Mouse (Mus musculus): ENCODE results near the gene Veph1. TPM values are rescaled to one million over a fixed set of nuclear protein-coding genes. Genes with fewer than 3 reads are reported as not detected.
A peak's percentile ranks its signal among the peaks of the same experiment; 100 is the strongest.
"Not testable (repeated sequence)": the region's sequence is repeated elsewhere in the genome, so short reads cannot be mapped to it uniquely, and the experiment has no call there.

Gene Veph1
- polyA plus RNA-seq, 1 experiment: 7.7 TPM

DNA sequence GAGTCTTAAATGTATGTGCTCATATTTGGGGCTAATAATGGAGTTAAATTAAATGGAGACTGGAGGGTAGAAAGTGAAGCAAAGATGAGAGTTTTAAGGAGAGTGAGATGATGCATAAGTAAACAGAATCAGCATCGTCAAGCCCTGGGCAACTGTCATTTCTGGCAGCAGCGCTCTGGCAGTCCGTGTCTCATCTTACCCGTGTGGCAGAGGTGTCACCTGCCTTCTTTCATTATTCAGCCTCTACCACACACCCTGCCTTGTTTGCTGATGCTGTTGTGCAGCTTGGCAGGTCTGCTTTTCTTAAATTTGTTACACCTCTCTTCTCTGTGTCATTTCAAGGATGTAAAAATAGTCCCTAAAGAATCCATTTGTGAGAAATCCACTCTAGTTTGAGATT, 33.4 kb downstream of the Veph1 start:
- no peaks in the 10 kb centered on the region for H3K4me1 ChIP-seq (ENCODE audit: control insufficient read depth, insufficient read depth, low read length)
- DNase-seq: no peak
- no peak for TF ChIP-seq POLR2A (IDR thresholded peaks at IDR 0.05; ENCODE audit: low read depth, low read length)
- TF ChIP-seq CTCF (conservative IDR thresholded peaks at IDR 0.05; ENCODE audit: insufficient read depth, insufficient read length, low read depth, low read length): no peak
- H3K4me3 ChIP-seq (ENCODE audit: insufficient read depth, low read depth, low read length): no peak overlapping the region
- no peaks in the 10 kb centered on the region for H3K27me3 ChIP-seq (replicated peaks; ENCODE audit: control insufficient read depth, insufficient read depth, low read length)
- 83% methylated on average over 4 of the region's 4 CpGs for WGBS
- no peaks in the 10 kb centered on the region for H3K36me3 ChIP-seq (ENCODE audit: control insufficient read depth, insufficient read depth, low read length)
- no peak overlapping the region for H3K27ac ChIP-seq (ENCODE audit: insufficient read depth, low read depth, low read length)

DNA sequence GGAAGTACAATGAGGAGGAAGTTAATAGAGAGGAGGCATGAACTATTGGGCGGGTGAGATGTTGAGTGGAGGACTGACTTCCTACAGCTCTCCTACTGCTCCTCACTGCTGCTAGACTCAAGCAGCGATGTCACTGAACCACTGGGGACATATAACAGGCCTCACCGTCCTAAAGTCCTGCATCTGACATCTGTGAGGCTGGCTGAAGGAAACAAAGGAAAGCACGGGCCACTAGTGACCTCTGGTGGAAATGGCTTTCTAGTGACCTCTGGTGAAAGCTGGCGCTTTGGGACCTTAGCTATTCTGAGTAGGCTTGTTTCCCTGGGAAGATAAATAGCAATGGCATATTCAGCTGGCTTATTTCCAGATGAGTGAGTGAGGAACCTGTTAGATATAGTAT, 34.3 kb downstream of the Veph1 start:
- Histone ChIP-seq H3K4me3 (ENCODE audit: insufficient read depth, low read depth, low read length) (no peak overlapping the region), H3K27ac (ENCODE audit: insufficient read depth, low read depth, low read length) (no peak overlapping the region), H3K36me3 (ENCODE audit: control insufficient read depth, insufficient read depth, low read length) (no peaks in the 10 kb centered on the region), H3K27me3 (replicated peaks; ENCODE audit: control insufficient read depth, insufficient read depth, low read length) (no peaks in the 10 kb centered on the region), H3K4me1 (ENCODE audit: control insufficient read depth, insufficient read depth, low read length) (no peaks in the 10 kb centered on the region)
- DNase-seq: peak; percentile 23
- WGBS: 45% methylated on average over 5 of the region's 5 CpGs
- TF ChIP-seq POLR2A (IDR thresholded peaks at IDR 0.05; ENCODE audit: low read depth, low read length) (no peak), CTCF (conservative IDR thresholded peaks at IDR 0.05; ENCODE audit: insufficient read depth, insufficient read length, low read depth, low read length) (peak; percentile 45)

DNA sequence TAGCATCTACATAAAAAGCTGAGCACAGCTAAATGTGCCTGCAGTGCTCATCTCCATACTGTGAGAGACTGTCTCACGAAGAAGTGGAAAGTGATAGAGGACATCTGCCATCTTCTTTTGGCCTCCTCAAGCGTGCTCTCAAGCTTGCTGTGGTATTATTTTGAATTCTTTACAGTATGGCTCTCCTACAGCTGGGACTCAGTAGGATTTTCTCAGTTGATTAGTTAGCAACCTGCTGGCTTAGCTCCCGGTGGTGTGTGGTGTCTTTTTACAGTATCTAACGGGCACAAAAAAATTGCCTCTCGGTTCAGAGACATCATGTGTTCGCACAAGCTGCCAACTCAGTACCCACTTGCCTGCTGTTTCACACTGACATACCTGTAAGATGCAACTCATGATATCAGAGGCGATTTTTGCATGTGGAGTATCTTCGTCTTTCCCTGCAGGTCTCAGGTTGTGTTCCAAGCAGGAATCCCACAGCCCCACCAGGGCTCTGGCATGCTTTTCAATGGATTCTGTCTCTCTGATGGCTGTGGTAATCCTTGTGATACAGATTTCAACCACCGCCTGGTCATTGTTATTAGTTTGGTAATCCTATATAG, 42.0 kb downstream of the Veph1 start:
- WGBS: 77% methylated on average over 9 of the region's 9 CpGs
- Histone ChIP-seq H3K36me3 (ENCODE audit: control insufficient read depth, insufficient read depth, low read length) (no peaks in the 10 kb centered on the region), H3K27me3 (replicated peaks; ENCODE audit: control insufficient read depth, insufficient read depth, low read length) (no peaks in the 10 kb centered on the region), H3K27ac (ENCODE audit: insufficient read depth, low read depth, low read length) (no peak overlapping the region), H3K4me3 (ENCODE audit: insufficient read depth, low read depth, low read length) (no peak overlapping the region), H3K4me1 (ENCODE audit: control insufficient read depth, insufficient read depth, low read length) (no peaks in the 10 kb centered on the region)
- no peak for TF ChIP-seq CTCF (conservative IDR thresholded peaks at IDR 0.05; ENCODE audit: insufficient read depth, insufficient read length, low read depth, low read length)
- no peak for DNase-seq

DNA sequence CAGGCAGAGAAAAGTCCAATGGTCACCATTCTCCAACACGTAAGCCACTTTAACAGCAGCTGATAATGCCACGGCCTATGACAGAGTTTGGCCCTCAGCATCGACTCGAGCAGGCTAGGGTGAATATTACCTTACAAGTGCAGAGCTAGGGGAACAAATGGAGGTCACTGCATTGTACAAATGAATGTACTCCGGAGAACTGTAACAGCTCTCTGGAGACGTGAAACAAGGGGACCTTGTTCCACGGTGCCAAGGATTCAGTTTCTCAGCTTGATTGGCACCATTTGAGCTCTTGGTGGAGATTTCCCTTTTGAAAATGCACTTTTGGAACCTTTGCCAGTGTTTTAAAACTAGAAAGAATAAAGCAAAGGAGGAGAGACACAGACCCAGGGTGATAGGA, 44.8 kb downstream of the Veph1 start:
- no peaks in the 10 kb centered on the region for H3K36me3 ChIP-seq (ENCODE audit: control insufficient read depth, insufficient read depth, low read length)
- no peaks in the 10 kb centered on the region for H3K4me1 ChIP-seq (ENCODE audit: control insufficient read depth, insufficient read depth, low read length)
- WGBS: 71% methylated on average over 7 of the region's 7 CpGs
- DNase-seq: no peak
- no peak overlapping the region for H3K27ac ChIP-seq (ENCODE audit: insufficient read depth, low read depth, low read length)
- H3K4me3 ChIP-seq (ENCODE audit: insufficient read depth, low read depth, low read length): no peak overlapping the region
- no peak for TF ChIP-seq CTCF (conservative IDR thresholded peaks at IDR 0.05; ENCODE audit: insufficient read depth, insufficient read length, low read depth, low read length)
- TF ChIP-seq POLR2A (IDR thresholded peaks at IDR 0.05; ENCODE audit: low read depth, low read length): no peak
- no peaks in the 10 kb centered on the region for H3K27me3 ChIP-seq (replicated peaks; ENCODE audit: control insufficient read depth, insufficient read depth, low read length)

GRCm38 (mm10) chr3:66240476-66240875, 56.2 kb downstream of the Veph1 start:
- no peaks in the 10 kb centered on the region for H3K4me1 ChIP-seq (ENCODE audit: control insufficient read depth, insufficient read depth, low read length)
- no peak overlapping the region for H3K27ac ChIP-seq (ENCODE audit: insufficient read depth, low read depth, low read length)
- TF ChIP-seq CTCF (conservative IDR thresholded peaks at IDR 0.05; ENCODE audit: insufficient read depth, insufficient read length, low read depth, low read length): no peak
- TF ChIP-seq POLR2A (IDR thresholded peaks at IDR 0.05; ENCODE audit: low read depth, low read length): no peak
- H3K27me3 ChIP-seq (replicated peaks; ENCODE audit: control insufficient read depth, insufficient read depth, low read length): no peaks in the 10 kb centered on the region
- H3K4me3 ChIP-seq (ENCODE audit: insufficient read depth, low read depth, low read length): no peak overlapping the region
- no peaks in the 10 kb centered on the region for H3K36me3 ChIP-seq (ENCODE audit: control insufficient read depth, insufficient read depth, low read length)
- no peak for DNase-seq

DNA sequence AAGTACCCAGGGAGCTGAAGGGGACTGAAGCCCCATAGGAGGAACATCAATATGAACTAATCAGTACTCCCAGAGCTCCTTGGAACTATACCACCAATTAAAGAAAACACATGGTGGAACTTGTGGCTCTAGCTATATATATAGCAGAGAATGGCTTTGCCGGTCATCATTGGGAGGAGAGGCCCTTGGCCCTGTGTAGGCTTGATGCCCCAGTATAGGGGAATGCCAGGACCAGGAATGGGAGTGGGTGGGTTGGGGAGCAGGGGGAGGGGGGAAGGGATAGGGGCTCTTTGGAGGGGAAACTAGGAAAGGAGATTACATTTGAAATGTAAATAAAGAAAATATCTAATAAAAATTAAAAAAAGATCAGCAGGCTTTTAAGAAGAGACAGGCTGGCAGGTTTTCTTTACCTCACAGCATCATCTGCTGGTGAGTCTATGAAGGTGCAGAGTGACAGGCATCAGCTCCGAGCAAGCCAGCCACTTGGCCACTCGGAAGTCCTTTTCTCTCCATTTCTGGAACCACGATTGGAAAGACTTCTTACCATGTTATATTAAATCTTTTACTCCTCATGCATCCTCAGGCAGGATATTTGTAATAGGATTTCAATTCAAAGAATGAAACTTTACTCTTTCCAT, 60.3 kb downstream of the Veph1 start:
- not testable (repeated sequence) for H3K36me3 ChIP-seq (ENCODE audit: control insufficient read depth, insufficient read depth, low read length); H3K4me3 ChIP-seq (ENCODE audit: insufficient read depth, low read depth, low read length); H3K4me1 ChIP-seq (ENCODE audit: control insufficient read depth, insufficient read depth, low read length); H3K27ac ChIP-seq (ENCODE audit: insufficient read depth, low read depth, low read length); H3K27me3 ChIP-seq (replicated peaks; ENCODE audit: control insufficient read depth, insufficient read depth, low read length); DNase-seq
- TF ChIP-seq CTCF (conservative IDR thresholded peaks at IDR 0.05; ENCODE audit: insufficient read depth, insufficient read length, low read depth, low read length): peak; percentile 55
- WGBS: 40% methylated on average over 4 of the region's 4 CpGs

- no peak for TF ChIP-seq POLR2A (IDR thresholded peaks at IDR 0.05; ENCODE audit: low read depth, low read length)
- no peak for TF ChIP-seq CTCF (conservative IDR thresholded peaks at IDR 0.05; ENCODE audit: insufficient read depth, insufficient read length, low read depth, low read length)
- 58% methylated on average over 15 of the region's 15 CpGs for WGBS
- DNase-seq: no peak
- Histone ChIP-seq H3K4me1 (ENCODE audit: control insufficient read depth, insufficient read depth, low read length) (no peaks in the 10 kb centered on the region), H3K27me3 (replicated peaks; ENCODE audit: control insufficient read depth, insufficient read depth, low read length) (no peaks in the 10 kb centered on the region), H3K36me3 (ENCODE audit: control insufficient read depth, insufficient read depth, low read length) (no peaks in the 10 kb centered on the region), H3K27ac (ENCODE audit: insufficient read depth, low read depth, low read length) (no peak overlapping the region), H3K4me3 (ENCODE audit: insufficient read depth, low read depth, low read length) (no peak overlapping the region)
These were observed 71.6 kb downstream of the Veph1 start for GRCm38 (mm10) chr3:66224931-66225537.
